Mouse (Mus musculus) c-Kit-positive CD71-negative TER-119-negative erythroid progenitor cells, embryonic 14.5 days (primary cell): ENCODE results near the gene Hemgn.

Source experiments
- DNase-seq: peaks from one replicate; pipeline ENCODE4 v3.0.0-alpha.2; 2013; ENCODE audit warnings: low read depth

Hemgn gene

GRCm38 (mm10) chr4:46356351-46357133 lies 56.8 kb downstream of the Hemgn start:
- peak; percentile 60 for DNase-seq

- no peak for DNase-seq
Observed at GRCm38 (mm10) chr4:46353045-46353444, 60.3 kb downstream of the Hemgn start.

- DNase-seq, result no peak
Observed at GRCm38 (mm10) chr4:46349530-46349929, 63.8 kb downstream of the Hemgn start.

- no peak for DNase-seq
Observed at GRCm38 (mm10) chr4:46348897-46349296, 64.4 kb downstream of the Hemgn start.

GRCm38 (mm10) chr4:46347580-46348515 lies 65.5 kb downstream of the Hemgn start:
- no peak for DNase-seq

GRCm38 (mm10) chr4:46347141-46347540 lies 66.2 kb downstream of the Hemgn start:
- no peak for DNase-seq

- DNase-seq, result no peak
Observed at GRCm38 (mm10) chr4:46346221-46346620, 67.1 kb downstream of the Hemgn start.

- no peak for DNase-seq
Observed at GRCm38 (mm10) chr4:46345773-46346100, 67.6 kb downstream of the Hemgn start.

- no peak for DNase-seq
Observed at GRCm38 (mm10) chr4:46345056-46345772, 68.1 kb downstream of the Hemgn start.

- no peak for DNase-seq
Observed at GRCm38 (mm10) chr4:46344288-46344687, 69.0 kb downstream of the Hemgn start.
